Mouse (Mus musculus) MEL (cell line): ENCODE results near the gene Plbd2. TPM values are rescaled to one million over a fixed set of nuclear protein-coding genes. Genes with fewer than 3 reads are reported as not detected.

Source experiments
- DNase-seq: peaks from one replicate; pipeline ENCODE4 v3.0.0; 2011; ENCODE audit warnings: low read depth, low spot score
- H3K27ac ChIP-seq: 2 replicates; pipeline ENCODE4 v1.5.1; 2012; ENCODE audit warnings: low read depth, mild to moderate bottlenecking, control low read depth, low read length, moderate library complexity; ENCODE audit not compliant: control insufficient read depth
- H3K27me3 ChIP-seq, 2 experiments: fragments of 150-350 bp in 1 of 2; sonication (generic) in 1 of 2; 2 replicates each; pipeline ENCODE4 v1.6.1; 2012; ENCODE audit warnings: low read length in 2 of 2, mild to moderate bottlenecking in 2 of 2, improper control_type of control experiment in 1 of 2, moderate library complexity in 1 of 2; ENCODE audit not compliant: insufficient read depth in 2 of 2, control insufficient read depth in 1 of 2
- H3K36me3 ChIP-seq, 2 experiments: 2 replicates each; pipeline ENCODE4 v1.6.1; 2012 to 2014; ENCODE audit warnings: low read length in 2 of 2, improper control_type of control experiment in 1 of 2, inconsistent platforms in 1 of 2, mild to moderate bottlenecking in 1 of 2; ENCODE audit not compliant: insufficient read depth in 2 of 2, control insufficient read depth in 1 of 2
- H3K4me1 ChIP-seq, 2 experiments: fragments of 150-350 bp in 1 of 2; sonication (generic) in 1 of 2; 2 replicates each; pipeline ENCODE4 v1.6.1; 2012; ENCODE audit warnings: low read length in 2 of 2, improper control_type of control experiment in 1 of 2, mild to moderate bottlenecking in 1 of 2; ENCODE audit not compliant: insufficient read depth in 2 of 2, control insufficient read depth in 1 of 2
- H3K4me3 ChIP-seq, 2 experiments: fragments of 150-350 bp in 1 of 2; sonication (generic) in 1 of 2; 2 replicates each; pipeline ENCODE4 v1.5.1; 2012; ENCODE audit warnings: low read depth in 2 of 2, low read length in 2 of 2, mild to moderate bottlenecking in 2 of 2, moderate library complexity in 2 of 2, control low read depth in 1 of 2, improper control_type of control experiment in 1 of 2; ENCODE audit not compliant: control insufficient read depth in 1 of 2, insufficient read depth in 1 of 2
- H3K79me2 ChIP-seq: 2 replicates; pipeline ENCODE4 v1.6.1; 2012; ENCODE audit warnings: mild to moderate bottlenecking, low read length, moderate library complexity; ENCODE audit not compliant: control insufficient read depth, poor library complexity, insufficient read depth
- H3K9ac ChIP-seq: 2 replicates; pipeline ENCODE4 v1.6.1; 2012; ENCODE audit warnings: low read depth, mild to moderate bottlenecking, control low read depth, low read length, moderate library complexity; ENCODE audit not compliant: control insufficient read depth, poor library complexity, severe bottlenecking
- H3K9me3 ChIP-seq: fragments of 150-350 bp; sonication (generic); replicated peaks from 2 replicates; pipeline ENCODE4 v1.6.1; 2012; ENCODE audit warnings: mild to moderate bottlenecking, low read length, improper control_type of control experiment, moderate library complexity; ENCODE audit not compliant: insufficient read depth
- CHD1 ChIP-seq: IDR thresholded peaks from 2 replicates; pipeline ENCODE4 v1.6.1; 2012; ENCODE audit warnings: low read depth, mild to moderate bottlenecking, inconsistent platforms, low read length, improper control_type of control experiment
- CTCF ChIP-seq, 3 experiments: IDR thresholded peaks in 2 of 3; conservative IDR thresholded peaks in 1 of 3; 2 replicates each; pipeline ENCODE4 v1.5.1; 2011 to 2012; ENCODE audit warnings: low read length in 3 of 3, low read depth in 2 of 3, mild to moderate bottlenecking in 2 of 3, improper control_type of control experiment in 1 of 3, inconsistent platforms in 1 of 3, mixed read lengths in 1 of 3, moderate library complexity in 1 of 3; ENCODE audit not compliant: control insufficient read depth in 1 of 3, insufficient read depth in 1 of 3, poor library complexity in 1 of 3, severe bottlenecking in 1 of 3
- E2F4 ChIP-seq: IDR thresholded peaks from 2 replicates; pipeline ENCODE4 v1.6.1; 2011; ENCODE audit warnings: low read depth, low read length, improper control_type of control experiment, borderline replicate concordance
- ELF1 ChIP-seq: IDR thresholded peaks from 2 replicates; pipeline ENCODE4 v1.6.1; 2014; ENCODE audit warnings: low read depth, mild to moderate bottlenecking, inconsistent platforms, low read length, improper control_type of control experiment, moderate library complexity
- EP300 ChIP-seq, 2 experiments: IDR thresholded peaks; 2 replicates each; pipeline ENCODE4 v1.6.1; 2011; ENCODE audit warnings: improper control_type of control experiment in 2 of 2, low read length in 2 of 2, low read depth in 1 of 2, mild to moderate bottlenecking in 1 of 2
- ETS1 ChIP-seq: IDR thresholded peaks from 2 replicates; pipeline ENCODE4 v1.6.1; 2012; ENCODE audit warnings: low read depth, mild to moderate bottlenecking, inconsistent platforms, low read length, improper control_type of control experiment, moderate library complexity
- GABPA ChIP-seq: IDR thresholded peaks from 2 replicates; pipeline ENCODE4 v1.6.1; 2012; ENCODE audit warnings: low read depth, mild to moderate bottlenecking, inconsistent platforms, low read length, improper control_type of control experiment, moderate library complexity
- KAT2A ChIP-seq: conservative IDR thresholded peaks from 2 replicates; pipeline ENCODE4 v1.6.1; 2012; ENCODE audit warnings: low read depth, low read length, improper control_type of control experiment, inconsistent platforms
- MAZ ChIP-seq: IDR thresholded peaks from 2 replicates; pipeline ENCODE4 v1.6.1; 2012; ENCODE audit warnings: low read depth, mild to moderate bottlenecking, inconsistent platforms, low read length, improper control_type of control experiment
- MXI1 ChIP-seq: IDR thresholded peaks from 2 replicates; pipeline ENCODE4 v1.6.1; 2011; ENCODE audit warnings: mild to moderate bottlenecking, low read depth, low read length, improper control_type of control experiment
- RCOR1 ChIP-seq: IDR thresholded peaks from 2 replicates; pipeline ENCODE4 v1.6.1; 2012; ENCODE audit warnings: low read depth, mild to moderate bottlenecking, inconsistent platforms, low read length, improper control_type of control experiment
- TBP ChIP-seq: IDR thresholded peaks from 2 replicates; pipeline ENCODE4 v1.8.0; 2011; ENCODE audit warnings: low read depth, low read length, improper control_type of control experiment
- TCF12 ChIP-seq: IDR thresholded peaks from 2 replicates; pipeline ENCODE4 v1.6.1; 2014; ENCODE audit warnings: low read depth, mild to moderate bottlenecking, inconsistent platforms, low read length, improper control_type of control experiment, moderate library complexity
- ZMIZ1 ChIP-seq: IDR thresholded peaks from 2 replicates; pipeline ENCODE4 v1.6.1; 2012; ENCODE audit warnings: low read depth, mild to moderate bottlenecking, inconsistent platforms, low read length, improper control_type of control experiment, moderate library complexity
- ZNF384 ChIP-seq: IDR thresholded peaks from 2 replicates; pipeline ENCODE4 v1.6.1; 2012; ENCODE audit warnings: low read depth, mild to moderate bottlenecking, inconsistent platforms, low read length, improper control_type of control experiment
- polyA plus RNA-seq, 2 experiments: library from polyadenylated mRNA; stranded (reverse) in 1 of 2; unstranded in 1 of 2; fragments of >175 nt in 1 of 2; fragments of >200 nt in 1 of 2; gene quantifications; 2 replicates each; pipeline versions ENCODE4 v1.2.1 to v1.2.4; 2012; ENCODE audit warnings: low replicate concordance in 2 of 2, low read depth in 1 of 2; ENCODE audit not compliant: insufficient read length in 2 of 2, insufficient read depth in 1 of 2, missing spikeins in 1 of 2
- total RNA-seq: library from RNA; depleted of rRNA; stranded (reverse); fragments of 300-350 nt; gene quantifications from 2 replicates; pipeline ENCODE4 v1.2.3, GENCODE M21; 2012

Gene Plbd2
- total and polyA plus RNA-seq, 3 experiments = 10.1 to 30.5 TPM; not detected in 1

DNA sequence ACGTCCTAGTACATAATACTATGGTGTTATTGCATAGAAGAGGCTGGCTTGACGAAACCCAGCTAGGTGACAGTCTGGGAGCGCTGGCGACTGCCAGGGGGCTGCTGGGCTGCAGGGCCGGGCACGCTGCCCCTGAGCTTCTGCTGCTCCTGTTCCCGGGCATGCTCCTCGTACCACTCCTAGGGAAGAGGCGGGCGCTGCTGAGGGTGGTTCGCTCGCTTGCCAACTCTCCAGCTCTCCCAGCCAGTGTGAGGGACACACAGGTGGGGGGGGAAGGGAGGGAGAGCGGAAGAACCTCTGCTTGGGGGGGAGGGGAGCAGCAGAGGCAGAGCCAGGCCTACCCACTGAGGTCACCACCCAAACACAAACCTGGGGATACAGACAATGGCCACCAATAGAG, 32.6 kb upstream of the Plbd2 start:
- no peaks in the 10 kb centered on the region for H3K79me2 ChIP-seq
- H3K9ac ChIP-seq = no peak overlapping the region
- no peaks in the 10 kb centered on the region for H3K9me3 ChIP-seq
- no peaks in the 10 kb centered on the region; a peak in 1 of 4 replicates for H3K36me3 ChIP-seq
- no peak for DNase-seq
- no peaks in the 10 kb centered on the region for H3K4me1 ChIP-seq
- TF ChIP-seq KAT2A (no peak), TBP (no peak)
- H3K4me3 ChIP-seq = no peak overlapping the region
- H3K27ac ChIP-seq = no peak overlapping the region
- no peaks in the 10 kb centered on the region for H3K27me3 ChIP-seq

DNA sequence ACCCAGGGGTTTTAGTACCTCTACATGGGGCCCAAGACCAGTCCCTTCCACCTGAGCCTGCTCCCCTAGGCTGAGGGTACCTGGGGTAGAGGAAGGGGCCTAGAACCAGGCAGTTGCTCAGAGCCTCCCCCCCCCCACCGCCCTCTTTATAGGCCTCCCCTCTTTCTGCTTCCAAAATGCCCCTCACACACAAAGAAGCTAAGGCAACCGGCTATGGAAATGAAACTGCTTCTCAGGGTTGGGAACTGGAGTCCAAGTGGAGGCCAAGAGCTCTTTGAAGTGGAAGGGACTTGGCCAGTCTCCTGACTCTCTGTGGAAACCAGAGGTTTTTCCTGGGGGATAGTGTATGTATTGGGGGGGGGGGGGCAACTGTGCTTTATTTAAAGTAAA, 31.3 kb upstream of the Plbd2 start:
- H3K4me3 ChIP-seq = no peak overlapping the region
- H3K79me2 ChIP-seq = no peaks in the 10 kb centered on the region
- H3K27ac ChIP-seq = no peak overlapping the region
- no peaks in the 10 kb centered on the region for H3K9me3 ChIP-seq
- no peaks in the 10 kb centered on the region for H3K27me3 ChIP-seq
- TF ChIP-seq GABPA (no peak), MXI1 (no peak), ETS1 (no peak)
- H3K9ac ChIP-seq = no peak overlapping the region
- H3K4me1 ChIP-seq = no peaks in the 10 kb centered on the region
- no peak for DNase-seq
- no peaks in the 10 kb centered on the region; a peak in 1 of 4 replicates for H3K36me3 ChIP-seq

DNA sequence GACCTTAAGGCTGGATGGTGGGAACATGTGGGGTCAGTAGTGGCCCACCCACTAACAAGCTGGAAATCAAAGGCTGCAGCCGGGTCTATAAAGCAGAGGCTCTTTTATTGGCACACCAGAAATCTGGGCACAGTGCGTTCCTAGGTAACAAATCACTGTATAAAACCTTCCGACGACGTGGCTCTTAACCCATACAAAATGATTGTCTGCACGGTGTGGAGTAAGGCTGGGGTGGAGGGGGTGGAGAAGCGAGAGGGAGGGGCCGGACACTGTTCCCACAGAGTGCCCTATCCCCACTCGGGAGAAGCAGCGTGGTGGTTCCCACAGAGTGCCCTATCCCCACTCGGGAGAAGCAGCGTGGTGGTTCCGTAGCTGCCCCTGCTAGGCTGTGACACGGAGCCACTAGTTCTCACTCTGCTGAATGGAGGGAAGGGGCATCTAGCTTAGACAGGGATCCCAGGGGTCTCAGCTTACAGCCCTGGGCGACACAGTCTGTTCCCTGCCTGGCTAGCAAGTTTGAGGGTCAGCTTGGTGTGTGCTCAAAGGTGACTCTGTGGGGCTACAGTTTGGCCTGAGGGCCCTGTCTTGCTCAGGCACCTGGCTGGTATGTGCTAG, 30.8 kb upstream of the Plbd2 start:
- Histone ChIP-seq H3K9ac (no peak overlapping the region), H3K36me3 (no peaks in the 10 kb centered on the region; a peak in 1 of 4 replicates), H3K4me3 (no peak overlapping the region), H3K27me3 (no peaks in the 10 kb centered on the region), H3K79me2 (no peaks in the 10 kb centered on the region), H3K27ac (no peak overlapping the region), H3K9me3 (no peaks in the 10 kb centered on the region), H3K4me1 (no peaks in the 10 kb centered on the region)
- no peak for TF ChIP-seq GABPA
- TF ChIP-seq MAZ = no peak
- TF ChIP-seq E2F4 = no peak
- no peak for TF ChIP-seq ELF1
- TF ChIP-seq CHD1 = no peak
- no peak for DNase-seq

DNA sequence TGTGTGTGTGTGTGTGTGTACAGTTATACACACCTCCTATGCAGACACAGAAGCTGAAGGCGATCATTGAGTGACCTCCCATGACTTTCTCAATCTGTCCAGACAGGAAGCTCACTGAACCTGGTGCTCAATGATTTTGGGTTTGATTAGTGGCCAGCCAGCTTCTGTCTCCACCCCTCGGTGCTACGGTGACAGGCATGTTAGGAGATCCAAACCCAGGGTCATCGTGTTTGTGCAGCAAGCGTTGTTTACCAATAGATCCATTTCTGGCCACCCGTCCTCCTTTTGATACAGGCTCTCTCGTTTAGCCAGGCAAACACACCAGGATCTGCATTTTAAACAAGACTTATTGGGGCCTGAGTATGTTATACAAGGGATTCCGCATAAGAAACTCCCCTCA, 28.2 kb upstream of the Plbd2 start:
- Histone ChIP-seq H3K9ac (no peak overlapping the region), H3K27ac (no peak overlapping the region), H3K4me1 (no peaks in the 10 kb centered on the region), H3K79me2 (no peaks in the 10 kb centered on the region), H3K4me3 (no peak overlapping the region), H3K9me3 (no peaks in the 10 kb centered on the region), H3K36me3 (no peaks in the 10 kb centered on the region), H3K27me3 (no peaks in the 10 kb centered on the region)
- no peak for DNase-seq
- TF ChIP-seq ZNF384 = no peak
- no peak for TF ChIP-seq TCF12
- TF ChIP-seq ZMIZ1 = no peak
- no peak for TF ChIP-seq RCOR1
- TF ChIP-seq EP300 (IDR thresholded peaks at IDR 0.05; ENCODE audit: low read depth in 1 of 2, low read length in 2 of 2) = no peak
- no peak for TF ChIP-seq CTCF (IDR thresholded peaks at IDR 0.05 in 2 of 3, conservative IDR thresholded peaks at IDR 0.05 in 1 of 3; ENCODE audit: control insufficient read depth in 1 of 3, insufficient read depth in 1 of 3, low read depth in 2 of 3, low read length in 3 of 3, poor library complexity in 1 of 3, severe bottlenecking in 1 of 3)
